Mouse (Mus musculus): ENCODE measurements around the gene Ap4b1. TPM values are rescaled to one million over a fixed set of nuclear protein-coding genes. Genes with fewer than 3 reads are reported as not detected.

The Ap4b1 gene
- 14.8 and 15.6 TPM in 2 replicates for polyA plus RNA-seq (2012; rRNA removed)

DNA sequence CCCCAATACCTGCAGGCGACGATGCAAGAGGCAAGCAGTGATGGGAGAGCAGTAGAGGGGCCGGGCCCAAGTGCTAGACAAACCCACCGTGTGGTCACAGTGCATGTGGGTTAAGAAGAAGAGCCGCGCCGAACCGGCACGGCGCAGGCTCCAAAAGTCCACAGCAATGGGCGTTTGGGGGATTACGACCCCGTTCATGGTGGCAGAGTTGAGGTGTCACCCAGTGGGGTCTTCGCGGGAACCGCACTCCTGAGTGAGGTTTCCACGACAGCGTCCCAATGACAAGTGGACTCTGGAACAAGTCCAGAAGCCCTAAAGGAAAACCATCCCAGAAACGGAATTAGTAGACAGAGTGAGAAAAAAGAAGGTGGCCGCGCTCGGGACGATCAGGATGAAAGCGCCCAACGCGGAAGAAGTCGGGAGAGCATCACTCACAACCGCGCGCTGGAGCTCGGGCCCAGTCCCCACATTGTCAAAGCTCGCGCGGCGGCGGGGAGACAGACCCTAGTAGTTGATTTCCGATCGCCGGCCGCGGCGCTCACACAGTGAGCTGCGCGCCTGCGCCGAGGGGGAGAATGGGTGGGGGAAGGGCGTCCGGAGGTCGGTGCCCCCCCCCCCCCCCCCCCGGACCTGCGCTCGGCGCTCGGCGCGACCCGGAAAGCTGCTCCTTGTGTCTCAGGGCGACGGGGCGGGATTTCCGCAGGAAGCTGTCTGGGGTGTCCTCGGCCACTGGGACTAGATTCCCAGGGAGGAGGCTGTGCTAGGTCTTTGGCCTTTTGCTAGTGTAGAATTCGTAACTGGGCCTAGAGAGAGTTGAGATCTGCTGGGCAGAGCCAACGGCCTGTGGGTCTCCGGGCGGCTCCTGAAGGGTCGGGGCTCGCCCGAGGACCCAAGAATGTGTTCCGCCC, at the start of gene Ap4b1, which contains the start of the genes Dclre1b and Gm43064:
Gene Ap4b1, plus strand, starts transcription at position 630 of the 908 bp plus-strand sequence.
Gene Dclre1b, minus strand, starts transcription at position 554 of the 908 bp plus-strand sequence.
Gene Gm43064, plus strand, starts transcription at position 683 of the 908 bp plus-strand sequence.
- Histone ChIP-seq H3K4me1 (ENCODE audit: control insufficient read depth, insufficient read depth, low read length) (no peaks in the 10 kb centered on the region), H3K27ac (ENCODE audit: insufficient read depth, low read length) (peak within 1 kb of the TSS; percentile 86), H3K4me3 (ENCODE audit: insufficient read depth, low read length) (peak within 1 kb of the TSS; percentile 73)
- no peak for TF ChIP-seq CTCF (IDR thresholded peaks at IDR 0.05; ENCODE audit: extremely low read depth, insufficient read depth, low read length)
- TF ChIP-seq POLR2A (IDR thresholded peaks at IDR 0.05; ENCODE audit: extremely low read depth, insufficient read depth, low read length) = peak; percentile 88

GRCm38 (mm10) chr3:103766789-103767188, 42.5 kb upstream of the Ap4b1 start:
- Histone ChIP-seq H3K4me3 (ENCODE audit: insufficient read depth, low read length) (no peak overlapping the region), H3K27ac (ENCODE audit: insufficient read depth, low read length) (no peak overlapping the region), H3K4me1 (ENCODE audit: control insufficient read depth, insufficient read depth, low read length) (0 out of 2 replicates have a peak, but pooled peaks cover 2% of the 10 kb centered on the region)
- no peak for TF ChIP-seq CTCF (IDR thresholded peaks at IDR 0.05; ENCODE audit: extremely low read depth, insufficient read depth, low read length)
- TF ChIP-seq POLR2A (IDR thresholded peaks at IDR 0.05; ENCODE audit: extremely low read depth, insufficient read depth, low read length) = no peak

DNA sequence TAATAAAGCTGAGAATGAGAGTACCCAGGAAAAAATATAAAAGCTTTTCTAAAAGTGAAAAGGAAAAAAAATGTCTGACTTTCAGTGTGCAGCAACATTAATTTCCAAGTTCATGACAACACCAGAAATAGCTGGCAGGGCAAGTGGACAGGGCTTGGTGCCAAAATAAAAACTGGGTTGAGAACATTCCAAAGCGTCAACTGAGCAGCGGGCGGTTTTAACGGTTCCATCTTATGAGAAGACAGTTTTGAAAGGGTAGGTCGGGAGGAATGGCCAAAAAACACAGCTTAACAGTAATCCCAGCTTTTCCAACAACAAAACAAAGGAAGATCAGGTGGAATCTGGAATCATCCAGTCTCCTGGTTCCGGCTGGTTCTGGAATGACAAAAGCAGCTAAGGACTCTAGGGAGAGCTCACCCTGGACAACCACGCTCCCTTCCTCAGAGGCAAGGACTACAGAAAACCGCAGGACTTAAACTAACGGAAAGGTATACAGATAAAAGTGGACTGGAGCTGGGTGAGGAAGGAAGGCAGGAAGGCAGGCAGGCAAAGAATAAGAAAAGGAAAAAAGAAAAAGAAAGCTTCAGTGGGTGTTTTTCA, 37.7 kb upstream of the Ap4b1 start:
- H3K27ac ChIP-seq (ENCODE audit: insufficient read depth, low read length) = 0 out of 2 replicates have a peak overlapping the region, but pooled peaks have one; percentile 21
- no peak for TF ChIP-seq POLR2A (IDR thresholded peaks at IDR 0.05; ENCODE audit: extremely low read depth, insufficient read depth, low read length)
- no peak for TF ChIP-seq CTCF (IDR thresholded peaks at IDR 0.05; ENCODE audit: extremely low read depth, insufficient read depth, low read length)
- peaks cover 4% of the 10 kb centered on the region for H3K4me1 ChIP-seq (ENCODE audit: control insufficient read depth, insufficient read depth, low read length)
- no peak overlapping the region for H3K4me3 ChIP-seq (ENCODE audit: insufficient read depth, low read length)

DNA sequence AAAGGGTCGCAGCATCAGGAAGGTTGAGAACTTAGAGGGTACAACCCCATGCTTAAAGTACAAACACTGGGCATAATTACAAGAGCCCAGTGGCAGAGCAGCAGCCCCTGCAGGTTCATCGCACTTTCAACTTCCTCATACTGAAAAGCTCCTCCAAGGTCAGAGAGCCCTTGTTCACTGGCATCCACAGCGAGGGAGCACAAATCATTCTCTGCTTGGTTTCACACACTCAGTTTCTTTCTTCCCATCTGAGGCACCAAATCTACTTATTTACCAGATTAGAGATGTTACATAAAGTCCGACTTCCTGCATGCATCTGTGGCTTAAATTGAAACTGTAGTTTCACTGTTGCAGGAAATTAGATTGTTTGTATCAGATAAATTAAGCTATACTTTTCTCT, 36.5 kb upstream of the Ap4b1 start:
- Histone ChIP-seq H3K27ac (ENCODE audit: insufficient read depth, low read length) (peak overlapping the region; percentile 33; the same call in 1 of the 2 replicates), H3K4me3 (ENCODE audit: insufficient read depth, low read length) (no peak overlapping the region), H3K4me1 (ENCODE audit: control insufficient read depth, insufficient read depth, low read length) (peaks cover 4% of the 10 kb centered on the region)
- TF ChIP-seq CTCF (IDR thresholded peaks at IDR 0.05; ENCODE audit: extremely low read depth, insufficient read depth, low read length) (no peak), POLR2A (IDR thresholded peaks at IDR 0.05; ENCODE audit: extremely low read depth, insufficient read depth, low read length) (no peak)

- no peak overlapping the region for H3K4me3 ChIP-seq (ENCODE audit: insufficient read depth, low read length)
- H3K27ac ChIP-seq (ENCODE audit: insufficient read depth, low read length) = no peak overlapping the region
- TF ChIP-seq CTCF (IDR thresholded peaks at IDR 0.05; ENCODE audit: extremely low read depth, insufficient read depth, low read length) = no peak
- TF ChIP-seq POLR2A (IDR thresholded peaks at IDR 0.05; ENCODE audit: extremely low read depth, insufficient read depth, low read length) = no peak
- peaks cover 5% of the 10 kb centered on the region for H3K4me1 ChIP-seq (ENCODE audit: control insufficient read depth, insufficient read depth, low read length)
These were observed 35.8 kb upstream of the Ap4b1 start for GRCm38 (mm10) chr3:103773508-103773907.

DNA sequence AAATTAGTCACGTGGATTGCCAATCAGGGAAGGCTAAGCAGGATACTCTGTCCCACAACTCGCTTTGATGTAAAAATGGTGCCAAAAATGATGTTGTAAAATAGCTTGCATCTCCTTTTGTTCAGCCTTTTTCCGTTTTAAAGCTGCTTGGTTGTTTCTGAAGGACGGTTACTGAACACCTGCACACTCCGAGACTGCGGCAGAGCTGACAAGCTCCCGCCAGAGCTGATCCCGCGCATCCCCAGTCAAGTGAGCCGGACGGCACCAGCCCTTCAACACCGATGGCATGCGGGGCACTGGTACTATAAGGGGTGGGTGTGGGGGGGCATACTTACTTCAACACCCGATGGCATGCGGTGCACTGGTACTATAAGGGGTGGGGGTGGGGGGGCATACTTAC, 35.3 kb upstream of the Ap4b1 start:
- no peak for TF ChIP-seq POLR2A (IDR thresholded peaks at IDR 0.05; ENCODE audit: extremely low read depth, insufficient read depth, low read length)
- TF ChIP-seq CTCF (IDR thresholded peaks at IDR 0.05; ENCODE audit: extremely low read depth, insufficient read depth, low read length) = no peak
- Histone ChIP-seq H3K27ac (ENCODE audit: insufficient read depth, low read length) (no peak overlapping the region), H3K4me1 (ENCODE audit: control insufficient read depth, insufficient read depth, low read length) (peaks cover 5% of the 10 kb centered on the region), H3K4me3 (ENCODE audit: insufficient read depth, low read length) (no peak overlapping the region)

- Histone ChIP-seq H3K27ac (ENCODE audit: insufficient read depth, low read length) (no peak overlapping the region), H3K4me3 (ENCODE audit: insufficient read depth, low read length) (no peak overlapping the region), H3K4me1 (ENCODE audit: control insufficient read depth, insufficient read depth, low read length) (peaks cover 5% of the 10 kb centered on the region)
- no peak for TF ChIP-seq CTCF (IDR thresholded peaks at IDR 0.05; ENCODE audit: extremely low read depth, insufficient read depth, low read length)
- no peak for TF ChIP-seq POLR2A (IDR thresholded peaks at IDR 0.05; ENCODE audit: extremely low read depth, insufficient read depth, low read length)
These were observed 31.4 kb upstream of the Ap4b1 start for GRCm38 (mm10) chr3:103777940-103778339.

GRCm38 (mm10) chr3:103778660-103779059, 30.7 kb upstream of the Ap4b1 start:
- peaks cover 5% of the 10 kb centered on the region for H3K4me1 ChIP-seq (ENCODE audit: control insufficient read depth, insufficient read depth, low read length)
- no peak overlapping the region for H3K4me3 ChIP-seq (ENCODE audit: insufficient read depth, low read length)
- TF ChIP-seq POLR2A (IDR thresholded peaks at IDR 0.05; ENCODE audit: extremely low read depth, insufficient read depth, low read length) = no peak
- no peak for TF ChIP-seq CTCF (IDR thresholded peaks at IDR 0.05; ENCODE audit: extremely low read depth, insufficient read depth, low read length)
- no peak overlapping the region for H3K27ac ChIP-seq (ENCODE audit: insufficient read depth, low read length)

GRCm38 (mm10) chr3:103779183-103779582, 30.1 kb upstream of the Ap4b1 start:
- peaks cover 5% of the 10 kb centered on the region for H3K4me1 ChIP-seq (ENCODE audit: control insufficient read depth, insufficient read depth, low read length)
- TF ChIP-seq CTCF (IDR thresholded peaks at IDR 0.05; ENCODE audit: extremely low read depth, insufficient read depth, low read length) (no peak), POLR2A (IDR thresholded peaks at IDR 0.05; ENCODE audit: extremely low read depth, insufficient read depth, low read length) (no peak)
- no peak overlapping the region for H3K27ac ChIP-seq (ENCODE audit: insufficient read depth, low read length)
- no peak overlapping the region for H3K4me3 ChIP-seq (ENCODE audit: insufficient read depth, low read length)

All from cortical plate, adult 2 months (tissue).